In the genomic region with DNA sequence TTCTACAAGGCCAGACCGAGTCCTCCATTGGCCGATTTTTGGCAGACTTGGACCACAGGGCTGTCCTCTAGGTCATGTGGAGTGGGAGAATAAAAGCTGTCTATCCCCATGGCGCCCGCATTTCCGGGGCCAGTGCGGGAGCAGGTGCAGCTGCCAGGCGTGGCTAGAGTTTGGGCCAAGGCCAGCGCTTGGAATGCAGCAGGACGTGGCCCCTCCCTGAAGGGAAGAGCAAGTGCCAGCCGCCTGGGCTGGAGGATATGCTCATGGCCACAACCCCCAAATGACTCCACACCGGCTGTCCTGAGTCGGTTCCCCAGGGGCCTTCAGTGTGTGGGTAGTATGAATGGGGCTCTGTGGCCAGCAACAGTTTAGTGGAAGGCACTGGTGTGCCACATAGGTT, we compare ENCODE assay signal across 10 mouse cellular contexts. TPM values are rescaled to one million over a fixed set of nuclear protein-coding genes. Genes with fewer than 3 reads are reported as not detected.
DNase-seq lines count a peak whose midpoint lies in the region; ATAC-seq and TF ChIP-seq lines count a peak whose summit lies in the region.
"Had no signal": no experiment of that assay in that cellular context is flagged by ENCODE, and none has a peak within 500 bp of the region (broad histone marks: within the 10 kb centered on the region; RNA-seq: fewer than 3 reads in every experiment).

No protein-coding gene starts in this region.

- no peaks in the 10 kb centered on the region for H3K36me3 ChIP-seq in lung, embryonic 14.5 days (ENCODE audit: insufficient read depth)
- H3K36me3 ChIP-seq: lung, embryonic 15.5 days had no signal

- H3K9ac ChIP-seq in lung, embryonic 14.5 days = no peak overlapping the region
- H3K9ac ChIP-seq: lung, embryonic 15.5 days had no signal

- H3K9me3 ChIP-seq in lung, embryonic 14.5 days (ENCODE audit: low read depth, low read length) = no peaks in the 10 kb centered on the region
- H3K9me3 ChIP-seq: lung, embryonic 15.5 days had no signal

- ATAC-seq in lung, embryonic 14.5 days (ENCODE audit: insufficient read depth) = no peak
- no peak for ATAC-seq in erythroid progenitor cell, adult 5-6 weeks (replicated peaks; ENCODE audit: low FRiP score, poor library complexity, severe bottlenecking)
- no peak for ATAC-seq in megakaryocyte-erythroid progenitor cell, adult 5-6 weeks (replicated peaks; ENCODE audit: low FRiP score, low TSS enrichment, poor library complexity, severe bottlenecking)

- 63% methylated on average over 12 of the region's 12 CpGs for WGBS in lung, embryonic 14.5 days

- H3K27ac ChIP-seq in lung, embryonic 14.5 days (ENCODE audit: low read depth) = no peak overlapping the region
- H3K27ac ChIP-seq: lung, embryonic 15.5 days had no signal

- peak; percentile 55 for DNase-seq in kidney, adult 18-20 months
- DNase-seq in kidney, adult 9 months = no peak
- DNase-seq in R1 (ENCODE audit: low read depth, low spot score) (peak; percentile 12), liver (no peak)
- DNase-seq in brain, adult 2 months (ENCODE audit: low read depth, low spot score) = peak; percentile 58
- DNase-seq in lung, embryonic 14.5 days = peak; percentile 46
- DNase-seq: thymus, postnatal 14 days had no signal

- TF ChIP-seq CTCF in lung, embryonic 14.5 days (IDR thresholded peaks at IDR 0.05; ENCODE audit: low read depth) = no peak

- H3K4me1 ChIP-seq in lung, embryonic 14.5 days (ENCODE audit: insufficient read depth) = peaks cover 4% of the 10 kb centered on the region; the same call in 1 of the 2 replicates

- peaks cover 27% of the 10 kb centered on the region for H3K27me3 ChIP-seq in lung, embryonic 14.5 days (ENCODE audit: insufficient read depth, low read length)

- H3K4me3 ChIP-seq in lung, embryonic 14.5 days (ENCODE audit: low read depth, low read length) = no peak overlapping the region
- H3K4me3 ChIP-seq: lung, embryonic 15.5 days had no signal

- no peak overlapping the region for H3K4me2 ChIP-seq in lung, embryonic 14.5 days
- H3K4me2 ChIP-seq: lung, embryonic 15.5 days had no signal

RNA-seq across cellular contexts. Expression of a gene that starts 1.5 kb away (rescaled TPM):
- 0.83 and 1.4 TPM in 2 replicates for polyA plus RNA-seq in lung, embryonic 14.5 days (2014; fragmentation: Nextera tagmentation; extraction: Ambion mirVana)
- not detected in 2 replicates for total RNA-seq in erythroid progenitor cell, adult 5-6 weeks (2015; ENCODE audit: low replicate concordance)
- total RNA-seq in erythroid progenitor cell, adult 5-6 weeks (2017; ENCODE audit: low replicate concordance) = not detected in 2 replicates
- total RNA-seq in megakaryocyte-erythroid progenitor cell, adult 5-6 weeks (2014; fragmentation: Nextera tagmentation) = not detected in 2 replicates
- not detected in 2 replicates for total RNA-seq in megakaryocyte-erythroid progenitor cell, adult 5-6 weeks (2017)

RNA-seq across cellular contexts. Expression of a gene that starts 13.8 kb away (rescaled TPM):
- polyA plus RNA-seq in lung, embryonic 14.5 days (2014; fragmentation: Nextera tagmentation; extraction: Ambion mirVana) = 0.37 TPM in 1 of 2 replicates, not detected in the other
- not detected in 2 replicates for total RNA-seq in erythroid progenitor cell, adult 5-6 weeks (2015; ENCODE audit: low replicate concordance)
- not detected in 2 replicates for total RNA-seq in erythroid progenitor cell, adult 5-6 weeks (2017; ENCODE audit: low replicate concordance)
- total RNA-seq in megakaryocyte-erythroid progenitor cell, adult 5-6 weeks (2014; fragmentation: Nextera tagmentation) = not detected in 2 replicates
- total RNA-seq in megakaryocyte-erythroid progenitor cell, adult 5-6 weeks (2017) = 1.7 and 2.3 TPM in 2 replicates

RNA-seq across cellular contexts. Expression of a gene that starts 50.5 kb away (rescaled TPM):
- polyA plus RNA-seq in lung, embryonic 14.5 days (2014; fragmentation: Nextera tagmentation; extraction: Ambion mirVana) = 120 and 127 TPM in 2 replicates
- 7.1 and 8.6 TPM in 2 replicates for total RNA-seq in erythroid progenitor cell, adult 5-6 weeks (2015; ENCODE audit: low replicate concordance)
- total RNA-seq in erythroid progenitor cell, adult 5-6 weeks (2017; ENCODE audit: low replicate concordance) = 13.3 and 17.8 TPM in 2 replicates
- 22.9 and 26.7 TPM in 2 replicates for total RNA-seq in megakaryocyte-erythroid progenitor cell, adult 5-6 weeks (2014; fragmentation: Nextera tagmentation)
- total RNA-seq in megakaryocyte-erythroid progenitor cell, adult 5-6 weeks (2017) = 42.8 and 51.0 TPM in 2 replicates

Comparison
In these comparisons a context has a peak if more than half of its experiments do, and no peak if none do; other contexts are left out.
1. DNase-seq: peak in kidney, adult 18-20 months (single experiment), R1 (single experiment), brain, adult 2 months (single experiment) and lung, embryonic 14.5 days (single experiment); none in kidney, adult 9 months (single experiment) and liver (single experiment).